Mouse (Mus musculus) brain, embryonic 14.5 days (tissue): ENCODE measurements around the gene C2cd5. TPM values are rescaled to one million over a fixed set of nuclear protein-coding genes. Genes with fewer than 3 reads are reported as not detected.

Experiments used
- DNase-seq: peaks from one replicate; pipeline ENCODE4 v3.0.0-alpha.2; 2011; ENCODE audit warnings: low read depth
- CTCF ChIP-seq: fragments of 200-500 bp; IDR thresholded peaks from 2 replicates; pipeline ENCODE4 v1.5.1; 2012; ENCODE audit warnings: inconsistent platforms, mild to moderate bottlenecking, moderate library complexity, borderline replicate concordance; ENCODE audit not compliant: insufficient read depth, insufficient read length; ENCODE audit errors: extremely low read depth
- POLR2A ChIP-seq: fragments of 200-500 bp; IDR thresholded peaks from 2 replicates; pipeline ENCODE4 v1.6.1; 2012; ENCODE audit warnings: mild to moderate bottlenecking, inconsistent platforms, borderline replicate concordance; ENCODE audit not compliant: poor library complexity, insufficient read depth, insufficient read length, severe bottlenecking; ENCODE audit errors: extremely low read depth
- polyA plus RNA-seq: library from polyadenylated mRNA; depleted of rRNA; stranded (reverse); fragments of >200 nt; gene quantifications from 2 replicates; pipeline ENCODE4 v1.2.3, GENCODE M21; 2012; rRNA removed

C2cd5 gene
- polyA plus RNA-seq, 1 experiment, result 93.5 TPM

DNA sequence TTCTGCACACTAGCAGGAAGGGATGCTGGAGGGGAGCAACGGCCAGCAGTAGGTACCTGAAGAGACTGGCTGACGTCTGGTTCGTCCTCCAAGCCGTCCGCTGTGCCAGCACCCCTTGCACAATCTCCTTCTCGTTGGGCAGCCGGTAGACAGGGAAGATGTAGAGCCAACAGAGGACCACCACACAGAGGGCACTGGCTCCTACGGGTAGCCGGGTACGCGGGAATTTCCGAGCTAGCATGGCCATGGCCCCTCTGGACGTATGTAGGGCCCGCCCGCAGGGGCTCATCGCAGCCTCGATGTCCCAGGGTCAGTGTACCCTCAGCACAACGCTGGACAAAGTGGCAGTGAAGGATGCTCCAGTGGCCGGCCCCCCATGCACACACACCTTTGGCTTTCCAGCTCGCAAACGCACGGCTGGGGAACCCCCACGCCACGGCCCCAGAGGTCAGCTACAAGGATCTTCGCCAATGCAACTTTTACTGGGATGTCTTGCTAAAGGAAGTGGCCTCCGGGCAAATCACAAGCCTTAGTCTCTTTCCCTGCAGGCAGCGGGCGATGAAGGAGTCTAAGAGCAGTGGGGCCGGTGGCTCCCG, 136.4 kb downstream of the C2cd5 start:
- DNase-seq, result peak; percentile 34
- TF ChIP-seq POLR2A (no peak), CTCF (no peak)

DNA sequence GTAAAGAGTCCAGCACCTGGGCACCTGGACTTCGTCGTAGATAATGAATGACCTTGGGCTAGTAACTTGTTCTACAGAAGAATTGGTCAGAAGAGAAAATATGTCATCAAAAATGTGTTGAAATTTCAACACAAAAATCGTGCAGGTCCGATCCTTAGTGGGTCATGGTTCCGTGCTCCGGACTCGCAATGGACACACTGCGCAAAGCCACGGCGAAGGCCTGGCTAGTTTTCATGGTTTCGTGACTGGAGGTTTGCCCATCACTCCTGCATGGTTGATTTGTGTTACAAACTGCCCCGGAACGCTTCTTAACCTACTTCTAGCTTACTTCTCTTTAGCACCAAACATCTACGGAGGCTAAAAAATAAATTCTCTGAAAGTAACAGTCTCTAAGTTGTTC, 137.1 kb downstream of the C2cd5 start:
- TF ChIP-seq CTCF, result no peak
- no peak for TF ChIP-seq POLR2A
- no peak for DNase-seq

DNA sequence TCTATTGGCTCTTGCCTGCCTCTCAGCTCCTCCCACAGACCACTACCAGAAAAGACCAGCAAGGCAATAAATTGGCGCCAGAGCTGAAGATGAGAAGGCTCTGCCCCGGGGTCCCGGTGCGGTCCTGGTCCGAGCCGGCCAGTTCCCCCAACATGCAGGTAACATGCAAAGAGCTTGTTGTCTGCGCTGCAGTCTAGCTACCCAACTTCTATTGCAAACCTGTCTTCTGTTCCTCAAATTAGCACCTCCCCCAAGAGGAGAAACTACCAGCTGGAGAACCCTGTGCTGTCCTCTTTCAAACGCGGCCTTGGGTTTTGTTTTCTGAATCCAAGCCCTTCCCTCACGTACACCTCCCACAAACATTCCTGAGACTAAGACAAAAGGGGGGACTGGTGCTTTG, 137.5 kb downstream of the C2cd5 start:
- no peak for TF ChIP-seq POLR2A
- no peak for TF ChIP-seq CTCF
- DNase-seq, result no peak

DNA sequence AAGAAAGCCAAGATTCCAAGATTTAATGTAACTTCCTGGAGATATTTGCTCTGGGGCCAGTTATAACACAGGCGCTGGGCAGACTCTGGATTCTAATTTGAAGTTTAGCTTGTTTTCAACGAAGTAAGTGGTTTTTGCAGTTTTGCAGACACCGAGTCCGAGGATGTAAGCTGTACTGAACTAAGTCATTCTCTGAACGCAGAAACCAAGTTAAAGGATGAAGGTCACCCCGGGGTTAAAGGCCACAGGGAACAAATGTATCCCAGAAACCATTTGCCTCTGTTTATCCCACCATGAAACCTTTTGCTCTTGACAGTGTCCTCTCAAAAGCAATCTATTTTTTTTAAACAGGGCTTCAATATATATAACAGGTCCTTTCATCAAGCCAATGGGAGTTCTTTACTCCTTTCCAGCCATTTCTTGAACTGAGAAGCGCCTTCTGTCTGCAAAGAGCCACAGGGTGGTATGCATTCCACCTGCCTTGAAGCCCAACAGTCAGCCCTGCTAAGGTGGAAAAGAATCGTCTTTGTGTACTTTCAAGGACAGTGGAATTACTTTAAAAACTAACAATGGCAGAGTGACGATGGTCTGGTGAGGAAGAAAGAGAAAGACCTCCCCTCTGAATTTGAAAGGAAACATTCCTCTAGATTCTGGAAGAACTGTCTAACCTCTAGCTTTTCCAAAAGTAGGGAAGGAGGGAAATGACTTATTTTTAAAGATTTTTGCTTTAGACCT, 138.1 kb downstream of the C2cd5 start:
- DNase-seq, result no peak
- TF ChIP-seq CTCF (no peak), POLR2A (no peak)

Other genes starting within 250 kb of the C2cd5 start
- 11.5 and 20.6 TPM in 2 replicates for gene St8sia1, start 135.7 kb downstream of the C2cd5 start, polyA plus RNA-seq
- 102 and 103 TPM in 2 replicates for gene Etnk1, start 67.1 kb upstream of the C2cd5 start, polyA plus RNA-seq